Mouse (Mus musculus): ENCODE results near the gene Tns1. TPM values are rescaled to one million over a fixed set of nuclear protein-coding genes. Genes with fewer than 3 reads are reported as not detected.
"Not testable (repeated sequence)": the region's sequence is repeated elsewhere in the genome, so short reads cannot be mapped to it uniquely, and the experiment has no call there.

Tns1 gene
- polyA plus RNA-seq, 1 experiment, result 13.2 TPM

DNA sequence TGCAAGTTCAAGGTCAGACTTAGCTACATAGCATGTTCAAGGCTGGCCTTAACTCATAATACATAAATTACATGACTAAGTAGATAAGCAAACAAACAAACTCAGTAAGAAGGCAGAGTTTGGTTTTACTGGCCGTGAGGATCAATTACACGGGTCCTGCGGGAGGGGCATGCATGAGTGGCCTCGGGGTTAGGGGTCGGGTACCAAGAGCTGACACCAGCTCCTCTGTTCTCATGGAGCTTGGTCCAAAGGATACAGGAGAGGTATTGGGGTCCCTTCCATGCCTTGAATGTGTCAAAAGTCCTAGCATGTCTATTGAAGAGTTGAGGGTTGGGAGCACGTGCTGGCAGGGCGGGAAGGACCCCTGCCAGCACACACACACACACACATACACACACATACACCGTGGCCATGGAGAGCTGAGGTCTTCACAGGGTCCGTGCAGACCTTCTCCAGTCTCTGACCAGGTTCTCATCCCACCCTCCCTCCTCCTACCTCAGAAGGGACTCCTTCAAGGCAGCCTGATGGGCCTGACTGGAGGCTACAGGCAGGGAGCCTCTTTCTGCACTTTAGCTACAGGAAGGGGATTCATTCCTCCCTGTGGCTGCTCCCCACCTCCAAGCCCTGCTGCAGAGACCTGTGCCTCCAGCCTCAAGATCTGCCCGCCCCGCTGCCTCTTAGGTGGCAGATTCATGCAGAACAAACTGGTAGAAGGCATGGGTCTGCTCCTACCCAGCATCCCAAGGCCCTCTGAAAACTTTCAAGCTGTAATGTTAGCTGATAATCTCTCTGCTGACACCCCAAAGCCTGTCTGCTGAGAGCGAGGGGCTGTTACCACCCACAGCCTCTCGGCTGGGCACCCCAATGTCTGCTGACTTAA is 215.9 kb downstream of the Tns1 start:
- H3K36me3 ChIP-seq (replicated peaks; ENCODE audit: low read length), result peaks cover 6% of the 10 kb centered on the region
- no peak for TF ChIP-seq GATA1 (IDR thresholded peaks at IDR 0.05; ENCODE audit: borderline replicate concordance, low read length)
- TF ChIP-seq FLI1 (IDR thresholded peaks at IDR 0.05; ENCODE audit: low read length), result no peak
- no peak overlapping the region for H3K4me3 ChIP-seq (replicated peaks)
- H3K4me1 ChIP-seq, result peaks cover 35% of the 10 kb centered on the region
- peaks cover 35% of the 10 kb centered on the region for H3K27me3 ChIP-seq (replicated peaks)
- H3K9me3 ChIP-seq, result peaks cover 12% of the 10 kb centered on the region

DNA sequence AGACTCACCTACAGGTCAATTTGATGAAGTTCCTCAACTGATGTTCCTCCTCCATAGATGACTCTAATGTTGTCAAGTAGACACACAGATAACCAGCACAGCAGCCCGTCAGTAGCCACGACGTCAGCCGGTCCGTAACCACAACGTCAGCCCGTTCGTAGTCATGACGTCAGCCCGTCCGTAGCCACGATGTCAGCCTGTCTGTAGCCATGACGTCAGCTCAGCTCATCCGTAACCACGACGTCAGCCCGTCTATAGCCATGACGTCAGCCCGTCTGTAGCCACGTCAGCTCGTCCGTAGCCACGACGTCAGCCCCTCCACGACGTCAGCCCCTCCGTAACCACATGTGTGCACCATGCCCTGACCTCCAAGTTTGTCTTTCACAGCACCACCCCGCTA is 217.1 kb downstream of the Tns1 start:
- Histone ChIP-seq H3K27me3 (replicated peaks) (peaks cover 40% of the 10 kb centered on the region), H3K4me1 (peaks cover 40% of the 10 kb centered on the region), H3K36me3 (replicated peaks; ENCODE audit: low read length) (peaks cover 3% of the 10 kb centered on the region), H3K4me3 (replicated peaks) (peak overlapping the region; percentile 80), H3K9me3 (peaks cover 12% of the 10 kb centered on the region)
- TF ChIP-seq GATA1 (IDR thresholded peaks at IDR 0.05; ENCODE audit: borderline replicate concordance, low read length), result no peak
- TF ChIP-seq FLI1 (IDR thresholded peaks at IDR 0.05; ENCODE audit: low read length), result no peak

DNA sequence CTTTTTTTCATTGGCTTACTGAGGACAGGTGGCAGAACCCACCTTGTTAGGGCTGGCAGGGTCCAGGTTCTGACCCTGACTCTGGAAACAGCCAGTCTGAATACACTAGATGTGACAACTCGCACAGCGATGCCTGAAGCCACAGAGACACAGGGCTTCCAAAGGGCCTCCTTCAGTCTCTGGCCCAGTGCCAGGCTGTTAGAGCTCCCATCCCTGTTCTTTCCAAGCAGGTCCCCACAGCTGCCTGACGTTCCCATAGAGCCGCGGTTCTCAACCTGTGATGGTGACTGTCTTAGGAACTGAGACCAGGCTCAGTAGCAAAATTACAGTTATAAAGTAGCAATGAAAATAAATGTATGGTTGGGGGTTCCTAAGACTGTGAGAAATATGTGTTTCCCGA is 217.9 kb downstream of the Tns1 start:
- H3K9me3 ChIP-seq, result peaks cover 12% of the 10 kb centered on the region
- no peaks in the 10 kb centered on the region for H3K36me3 ChIP-seq (replicated peaks; ENCODE audit: low read length)
- no peak overlapping the region for H3K4me3 ChIP-seq (replicated peaks)
- TF ChIP-seq GATA1 (IDR thresholded peaks at IDR 0.05; ENCODE audit: borderline replicate concordance, low read length), result no peak
- TF ChIP-seq FLI1 (IDR thresholded peaks at IDR 0.05; ENCODE audit: low read length), result no peak
- peaks cover 38% of the 10 kb centered on the region for H3K27me3 ChIP-seq (replicated peaks)
- peaks cover 42% of the 10 kb centered on the region for H3K4me1 ChIP-seq

DNA sequence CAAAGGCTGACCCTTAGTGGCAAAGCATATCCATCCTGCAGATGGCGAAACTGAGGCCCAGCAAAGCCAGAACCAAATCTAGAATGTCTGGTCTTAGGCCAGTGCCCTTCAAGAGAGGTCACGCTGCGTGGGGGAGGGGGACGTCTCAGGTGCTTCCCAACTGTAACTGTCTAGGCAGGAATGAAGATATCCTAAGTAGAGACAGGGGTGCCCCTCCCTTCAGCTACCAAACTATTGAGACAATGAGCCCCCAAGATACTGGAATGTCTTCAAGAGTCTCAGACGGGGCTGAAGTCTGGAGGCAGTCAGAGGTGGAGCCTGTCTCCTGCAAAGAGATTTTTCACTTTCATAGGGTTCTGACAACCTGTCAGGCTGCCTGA is 218.4 kb downstream of the Tns1 start:
- H3K27me3 ChIP-seq (replicated peaks), result peaks cover 39% of the 10 kb centered on the region
- peaks cover 36% of the 10 kb centered on the region for H3K4me1 ChIP-seq
- H3K4me3 ChIP-seq (replicated peaks), result no peak overlapping the region
- no peaks in the 10 kb centered on the region for H3K36me3 ChIP-seq (replicated peaks; ENCODE audit: low read length)
- H3K9me3 ChIP-seq, result peaks cover 12% of the 10 kb centered on the region
- TF ChIP-seq GATA1 (IDR thresholded peaks at IDR 0.05; ENCODE audit: borderline replicate concordance, low read length) (no peak), FLI1 (IDR thresholded peaks at IDR 0.05; ENCODE audit: low read length) (no peak)

DNA sequence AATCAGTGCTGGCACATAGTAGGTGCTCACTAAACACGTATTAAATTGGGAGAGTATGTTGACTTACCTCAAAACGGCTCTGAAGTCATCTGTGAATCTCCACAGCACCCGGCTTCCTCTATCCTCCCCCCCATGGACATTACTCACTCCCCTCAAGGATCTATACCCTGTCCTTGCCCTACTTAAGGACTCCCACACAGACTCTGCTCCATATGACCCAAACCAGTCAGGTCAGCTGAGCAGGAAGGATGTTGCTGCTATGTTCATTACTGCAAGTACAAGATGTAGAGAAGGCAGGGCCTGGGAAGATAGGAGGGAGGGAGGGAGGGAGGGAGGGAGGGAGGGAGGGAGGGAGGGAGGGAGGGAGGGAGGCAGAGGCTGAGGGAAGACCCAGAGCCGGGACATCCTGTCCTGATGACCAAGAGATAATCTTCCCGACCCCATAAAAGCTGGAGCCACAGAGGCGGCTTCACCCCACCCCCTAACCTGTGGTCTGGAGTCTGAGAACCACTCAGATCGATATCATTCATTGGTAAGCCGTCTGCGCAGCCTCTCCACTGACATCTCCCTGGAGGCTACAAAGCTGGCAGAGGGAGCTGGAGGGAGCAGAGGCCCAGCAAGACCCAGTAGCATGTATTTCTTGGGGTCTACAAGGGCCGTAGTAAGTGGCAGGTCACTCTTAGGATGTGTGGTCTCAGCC is 219.0 kb downstream of the Tns1 start:
- no peak overlapping the region for H3K4me3 ChIP-seq (replicated peaks)
- TF ChIP-seq GATA1 (IDR thresholded peaks at IDR 0.05; ENCODE audit: borderline replicate concordance, low read length) (no peak), FLI1 (IDR thresholded peaks at IDR 0.05; ENCODE audit: low read length) (no peak)
- peaks cover 32% of the 10 kb centered on the region for H3K4me1 ChIP-seq
- no peaks in the 10 kb centered on the region for H3K36me3 ChIP-seq (replicated peaks; ENCODE audit: low read length)
- peaks cover 39% of the 10 kb centered on the region for H3K27me3 ChIP-seq (replicated peaks)
- H3K9me3 ChIP-seq, result peaks cover 12% of the 10 kb centered on the region

DNA sequence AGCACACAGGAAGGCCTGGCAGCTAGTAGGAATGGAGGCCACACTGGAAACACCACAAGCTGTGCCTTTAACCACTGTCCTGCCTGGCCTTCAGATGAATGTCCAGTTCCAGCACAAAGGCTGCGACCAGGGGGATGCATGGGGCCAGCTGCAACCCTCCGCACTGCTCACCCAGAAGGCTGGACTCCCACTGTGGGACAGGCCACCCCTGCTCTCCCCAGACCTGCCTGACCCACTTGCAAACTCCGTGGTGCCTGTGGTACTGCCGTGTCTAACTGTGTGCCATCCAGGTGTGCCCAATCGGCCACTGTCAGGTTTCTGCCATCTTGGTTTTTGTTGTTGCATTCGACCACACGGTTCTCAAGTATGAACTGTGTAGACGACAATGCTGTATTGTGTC is 219.6 kb downstream of the Tns1 start:
- no peak overlapping the region for H3K4me3 ChIP-seq (replicated peaks)
- H3K9me3 ChIP-seq, result peaks cover 12% of the 10 kb centered on the region
- H3K27me3 ChIP-seq (replicated peaks), result peaks cover 37% of the 10 kb centered on the region
- no peaks in the 10 kb centered on the region for H3K36me3 ChIP-seq (replicated peaks; ENCODE audit: low read length)
- no peak for TF ChIP-seq FLI1 (IDR thresholded peaks at IDR 0.05; ENCODE audit: low read length)
- no peak for TF ChIP-seq GATA1 (IDR thresholded peaks at IDR 0.05; ENCODE audit: borderline replicate concordance, low read length)
- peaks cover 32% of the 10 kb centered on the region for H3K4me1 ChIP-seq

DNA sequence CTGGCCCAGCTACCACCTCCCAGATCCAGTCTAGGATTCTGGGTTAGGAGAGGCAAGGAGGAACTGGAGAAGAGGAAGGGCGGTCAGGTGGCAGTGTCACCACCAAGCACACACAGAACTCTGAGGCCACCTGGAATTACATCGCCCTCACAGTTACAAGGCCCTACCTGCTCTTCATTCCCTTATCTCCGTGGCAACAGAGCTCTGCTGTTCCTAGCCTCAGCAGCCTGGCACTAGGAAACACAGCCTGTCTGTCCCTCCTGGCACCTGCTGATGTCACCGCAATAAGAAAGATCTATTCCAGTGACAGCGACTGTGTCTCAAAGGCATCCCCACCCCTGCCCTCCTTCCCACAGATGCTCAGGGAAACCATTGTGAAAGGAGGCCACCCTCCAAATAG is 221.2 kb downstream of the Tns1 start:
- Histone ChIP-seq H3K27me3 (replicated peaks) (peaks cover 27% of the 10 kb centered on the region), H3K4me3 (replicated peaks) (no peak overlapping the region), H3K36me3 (replicated peaks; ENCODE audit: low read length) (no peaks in the 10 kb centered on the region), H3K9me3 (peaks cover 12% of the 10 kb centered on the region), H3K4me1 (peaks cover 32% of the 10 kb centered on the region)
- TF ChIP-seq GATA1 (IDR thresholded peaks at IDR 0.05; ENCODE audit: borderline replicate concordance, low read length) (no peak), FLI1 (IDR thresholded peaks at IDR 0.05; ENCODE audit: low read length) (no peak)

DNA sequence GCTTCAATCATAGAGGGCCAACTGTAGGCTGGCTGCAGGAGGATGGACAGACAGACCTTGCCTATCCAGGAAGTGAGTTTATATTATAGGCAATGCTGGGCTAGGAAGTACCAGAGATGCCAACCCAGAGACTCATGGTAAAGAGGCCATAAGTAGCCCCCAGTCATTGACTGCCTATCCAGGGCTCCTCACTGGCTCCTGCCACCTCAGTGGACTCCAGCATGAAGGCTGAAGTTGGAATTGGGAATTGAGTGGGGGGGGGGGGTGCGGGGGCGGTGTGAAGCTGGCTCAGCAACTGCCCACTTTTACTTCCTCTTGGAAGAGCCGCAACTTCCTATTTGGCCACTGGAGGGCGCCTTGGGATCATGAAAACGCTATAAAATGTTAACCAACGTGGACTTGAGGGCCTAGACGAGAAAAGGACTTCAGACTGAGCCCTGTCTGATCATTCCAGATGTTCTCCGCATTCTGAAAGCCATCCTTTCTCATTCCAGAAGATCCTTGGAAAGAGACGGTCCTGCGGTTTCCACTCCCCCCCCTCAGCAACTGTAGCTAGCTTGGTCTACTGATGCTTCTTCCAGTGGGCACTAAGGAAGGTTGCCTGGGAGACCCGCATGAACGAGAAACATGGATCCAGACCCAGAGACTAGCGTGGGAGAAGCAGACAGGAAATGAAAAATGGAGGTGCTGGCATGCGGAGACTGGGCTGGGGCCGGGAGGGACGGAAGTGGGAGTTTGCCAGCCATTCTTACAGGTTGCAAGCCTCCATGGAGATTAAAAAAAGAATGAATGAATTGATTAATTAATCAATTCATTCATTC is 221.9 kb downstream of the Tns1 start:
- Histone ChIP-seq H3K9me3 (peaks cover 12% of the 10 kb centered on the region), H3K4me1 (peaks cover 32% of the 10 kb centered on the region), H3K27me3 (replicated peaks) (peaks cover 24% of the 10 kb centered on the region), H3K36me3 (replicated peaks; ENCODE audit: low read length) (no peaks in the 10 kb centered on the region), H3K4me3 (replicated peaks) (peak overlapping the region; percentile 38)
- TF ChIP-seq GATA1 (IDR thresholded peaks at IDR 0.05; ENCODE audit: borderline replicate concordance, low read length) (no peak), FLI1 (IDR thresholded peaks at IDR 0.05; ENCODE audit: low read length) (no peak)

DNA sequence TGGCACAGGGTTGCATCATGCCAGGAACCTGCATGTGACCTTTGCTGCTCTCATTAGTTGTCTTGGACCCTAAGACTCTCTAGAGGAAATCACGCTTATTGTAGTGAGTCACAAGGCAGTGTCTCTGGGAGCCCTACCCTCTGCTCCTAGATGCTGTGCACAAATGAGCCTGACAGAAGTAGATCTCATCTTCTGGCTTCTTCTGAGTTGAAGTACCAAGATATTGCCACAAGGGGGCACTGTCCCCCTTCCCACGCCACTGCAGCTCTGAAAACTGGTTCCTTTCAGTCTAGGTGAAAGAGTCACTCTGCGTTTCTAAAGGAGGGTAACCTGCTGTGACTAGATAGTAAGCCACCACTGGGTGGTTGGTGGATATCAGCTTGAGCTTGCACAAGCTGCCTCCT is 222.8 kb downstream of the Tns1 start:
- no peak for TF ChIP-seq GATA1 (IDR thresholded peaks at IDR 0.05; ENCODE audit: borderline replicate concordance, low read length)
- TF ChIP-seq FLI1 (IDR thresholded peaks at IDR 0.05; ENCODE audit: low read length), result no peak
- no peaks in the 10 kb centered on the region for H3K36me3 ChIP-seq (replicated peaks; ENCODE audit: low read length)
- peaks cover 3% of the 10 kb centered on the region for H3K9me3 ChIP-seq

DNA sequence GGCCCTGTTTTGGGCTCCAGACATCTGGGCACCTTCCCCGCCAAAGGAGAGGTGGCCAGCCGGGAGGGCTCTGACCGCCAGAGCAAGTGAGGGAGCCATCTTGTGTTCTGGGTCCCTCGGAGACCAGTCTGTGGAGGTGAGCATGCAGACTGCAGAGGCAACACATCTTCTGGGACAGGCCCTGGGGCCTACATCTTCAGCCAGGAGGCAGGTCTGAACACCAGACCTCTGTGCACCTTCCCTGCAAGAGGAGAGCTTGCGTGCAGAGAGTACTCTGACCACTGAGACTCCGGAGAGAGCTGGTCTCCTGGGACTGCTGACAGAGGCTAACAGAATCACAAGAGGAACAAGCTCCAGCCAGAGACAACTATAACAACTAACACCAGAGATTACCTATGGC is 228.8 kb downstream of the Tns1 start:
- not testable (repeated sequence) for H3K4me1 ChIP-seq; H3K36me3 ChIP-seq (replicated peaks; ENCODE audit: low read length); H3K4me3 ChIP-seq (replicated peaks); H3K27me3 ChIP-seq (replicated peaks)
- H3K9me3 ChIP-seq, result peaks cover 18% of the 10 kb centered on the region

More for the DNA sequence above, 222.8 kb downstream of the Tns1 start:
- H3K4me3 ChIP-seq (replicated peaks), result peak overlapping the region; percentile 75
- peaks cover 18% of the 10 kb centered on the region for H3K27me3 ChIP-seq (replicated peaks)
- H3K4me1 ChIP-seq, result peaks cover 28% of the 10 kb centered on the region

All from megakaryocyte, embryonic 14.5 days (primary cell).